ENCODE assay signal across 12 mouse cellular contexts in the genomic region with DNA sequence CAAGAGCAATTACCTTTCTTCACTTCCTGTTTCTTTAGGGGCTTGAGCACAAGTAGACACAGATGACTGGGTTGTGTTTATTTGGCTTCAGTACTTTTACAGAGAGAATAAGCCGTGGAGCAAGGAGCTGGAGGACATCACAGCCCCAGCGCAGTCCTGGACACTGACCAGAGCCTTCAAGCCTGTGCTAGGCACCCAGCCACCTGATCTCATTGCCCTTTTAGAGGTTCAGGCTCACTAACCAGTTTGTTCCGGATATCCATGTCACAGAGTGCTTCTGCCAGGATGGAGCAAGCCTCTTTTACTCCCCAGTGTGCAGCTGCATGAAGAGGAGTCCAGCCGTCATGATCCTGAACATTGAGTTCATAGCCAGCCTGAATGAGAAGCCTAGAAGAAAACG.
DNase-seq lines count a peak whose midpoint lies in the region.
"Had no signal": no experiment of that assay in that cellular context is flagged by ENCODE, and none has a peak within 500 bp of the region (broad histone marks: within the 10 kb centered on the region; RNA-seq: fewer than 3 reads in every experiment).

No protein-coding gene starts in this region.

- intact Hi-C loops in heart, postnatal 25 days (cut with DNase I) = no loop called here
- intact Hi-C loops in gastrocnemius, postnatal 36 days (cut with DNase I) = loop anchor here (5.0 kb wide), 1 partner anchor 60 kb away; no protein-coding TSS in a partner anchor

- peak; percentile 62 to 65 for DNase-seq in heart, adult 9 months (ENCODE audit: low spot score in 2 of 2)
- no peak for DNase-seq in heart, postnatal 25 days (ENCODE audit: low spot score)
- peak; percentile 7 for DNase-seq in urinary bladder, postnatal 14 days (ENCODE audit: low spot score)
- no peak for DNase-seq in urinary bladder, adult 2 months (ENCODE audit: low spot score)
- peak; percentile 69 to 79 for DNase-seq in gastrocnemius, postnatal 36 days
- no peak for DNase-seq in lung, postnatal 10 days
- no peak for DNase-seq in lung, postnatal 4 days
- DNase-seq: adrenal gland, adult 2 months; cerebellum, adult 9-10 months; retina, postnatal 1 day; right cerebral cortex, postnatal 4 days; thymus, postnatal 4 days had no signal

Comparison
In these comparisons a context has a peak if more than half of its experiments do, and no peak if none do; other contexts are left out.
1. DNase-seq: peak in heart, adult 9 months (2 of 2), urinary bladder, postnatal 14 days (single experiment) and gastrocnemius, postnatal 36 days (2 of 2); none in heart, postnatal 25 days (single experiment), urinary bladder, adult 2 months (single experiment), lung, postnatal 10 days (single experiment) and lung, postnatal 4 days (0 of 2).